Mouse (Mus musculus) lung, embryonic 15.5 days (tissue): ENCODE measurements around the gene B2m. TPM values are rescaled to one million over a fixed set of nuclear protein-coding genes. Genes with fewer than 3 reads are reported as not detected.
A peak's percentile ranks its signal among the peaks of the same experiment; 100 is the strongest.

ENCODE experiments used
- ATAC-seq: fragments of 200-750 bp; cut with Nextera tagmentation; 2 replicates; pipeline ENCODE4 v1.8.0; 2017; ENCODE audit warnings: moderate number of reproducible peaks, borderline replicate concordance; ENCODE audit not compliant: low FRiP score, low TSS enrichment; ENCODE audit errors: extremely low read depth
- H3K27ac ChIP-seq: fragments of 300-500 bp; sonication (generic); 2 replicates; pipeline ENCODE4 v1.5.1; 2015; ENCODE audit warnings: moderate library complexity, mild to moderate bottlenecking, inconsistent platforms
- H3K27me3 ChIP-seq: fragments of 300-500 bp; sonication (generic); 2 replicates; pipeline ENCODE4 v1.6.1; 2015; ENCODE audit warnings: inconsistent platforms
- H3K36me3 ChIP-seq: fragments of 300-500 bp; sonication (generic); 2 replicates; pipeline ENCODE4 v1.6.1; 2015; ENCODE audit warnings: inconsistent platforms
- H3K4me1 ChIP-seq: fragments of 300-500 bp; sonication (generic); 2 replicates; pipeline ENCODE4 v1.6.1; 2015; ENCODE audit warnings: inconsistent platforms
- H3K4me2 ChIP-seq: fragments of 300-500 bp; sonication (generic); 2 replicates; pipeline ENCODE4 v1.6.1; 2015; ENCODE audit warnings: inconsistent platforms, mild to moderate bottlenecking, moderate library complexity
- H3K4me3 ChIP-seq: fragments of 300-500 bp; sonication (generic); 2 replicates; pipeline ENCODE4 v1.5.1; 2015; ENCODE audit warnings: mild to moderate bottlenecking, inconsistent platforms
- H3K9ac ChIP-seq: fragments of 300-500 bp; sonication (generic); 2 replicates; pipeline ENCODE4 v1.6.1; 2015; ENCODE audit warnings: inconsistent platforms
- H3K9me3 ChIP-seq: fragments of 300-500 bp; sonication (generic); 2 replicates; pipeline ENCODE4 v1.6.1; 2016; ENCODE audit warnings: inconsistent platforms
- WGBS: fragments of 180-500 bp; shearing (Covaris S2); methylation state at CpG from one replicate; pipeline ENCODE4 v1.1.7; 2015; 5-methylcytosine and 5-hydroxymethylcytosine counted together
- polyA plus RNA-seq: library from polyadenylated mRNA; unstranded; fragments of >200 nt; fragmentation: Nextera tagmentation; extraction: Ambion mirVana; gene quantifications from 2 replicates; pipeline ENCODE4 v1.2.1, GENCODE M21; 2015

Gene B2m
- polyA plus RNA-seq, 1 experiment from 2014 or later, result 374 TPM

DNA sequence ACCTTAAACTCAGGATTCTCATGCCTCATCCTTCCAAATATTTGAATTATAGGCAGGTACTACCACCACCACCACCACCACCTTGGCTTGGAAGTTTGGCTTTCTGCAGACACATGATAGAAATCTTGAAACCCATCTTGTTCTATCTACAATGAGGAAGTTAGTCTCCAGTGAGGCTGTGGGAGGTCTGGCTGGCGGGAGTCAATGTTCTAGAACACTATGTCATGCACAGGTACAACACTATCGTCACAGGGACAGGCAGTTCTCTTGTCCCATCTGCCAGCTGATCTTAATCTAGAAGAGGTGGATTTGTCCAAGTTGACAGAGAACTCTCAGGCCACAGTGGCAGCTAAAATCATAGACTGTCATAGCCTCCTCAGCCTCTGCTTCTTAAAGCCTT is 14.9 kb upstream of the B2m start:
- no peak overlapping the region for H3K27ac ChIP-seq
- no peaks in the 10 kb centered on the region for H3K27me3 ChIP-seq
- H3K9me3 ChIP-seq, result no peaks in the 10 kb centered on the region
- 68% methylated on average over 2 of the region's 2 CpGs for WGBS
- no peak overlapping the region for H3K4me2 ChIP-seq
- H3K4me1 ChIP-seq, result no peaks in the 10 kb centered on the region
- no peaks in the 10 kb centered on the region for H3K36me3 ChIP-seq
- no peak overlapping the region for H3K4me3 ChIP-seq
- no peak for ATAC-seq
- H3K9ac ChIP-seq, result no peak overlapping the region

- H3K27ac ChIP-seq, result no peak overlapping the region
- no peak overlapping the region for H3K4me2 ChIP-seq
- no peaks in the 10 kb centered on the region for H3K36me3 ChIP-seq
- no peaks in the 10 kb centered on the region for H3K27me3 ChIP-seq
- WGBS, result 41% methylated on average over 5 of the region's 5 CpGs
- H3K9ac ChIP-seq, result no peak overlapping the region
- no peak for ATAC-seq
- no peaks in the 10 kb centered on the region for H3K9me3 ChIP-seq
- no peaks in the 10 kb centered on the region for H3K4me1 ChIP-seq
- H3K4me3 ChIP-seq, result no peak overlapping the region
These were observed 9.5 kb upstream of the B2m start for GRCm38 (mm10) chr2:122137839-122138465.

- Histone ChIP-seq H3K4me1 (no peaks in the 10 kb centered on the region), H3K4me3 (no peak overlapping the region), H3K36me3 (no peaks in the 10 kb centered on the region), H3K27ac (no peak overlapping the region), H3K27me3 (no peaks in the 10 kb centered on the region), H3K9ac (no peak overlapping the region), H3K4me2 (no peak overlapping the region), H3K9me3 (no peaks in the 10 kb centered on the region)
- WGBS, result 68% methylated on average over 2 of the region's 2 CpGs
- ATAC-seq, result no peak
These were observed 6.7 kb upstream of the B2m start for GRCm38 (mm10) chr2:122140815-122141214.

DNA sequence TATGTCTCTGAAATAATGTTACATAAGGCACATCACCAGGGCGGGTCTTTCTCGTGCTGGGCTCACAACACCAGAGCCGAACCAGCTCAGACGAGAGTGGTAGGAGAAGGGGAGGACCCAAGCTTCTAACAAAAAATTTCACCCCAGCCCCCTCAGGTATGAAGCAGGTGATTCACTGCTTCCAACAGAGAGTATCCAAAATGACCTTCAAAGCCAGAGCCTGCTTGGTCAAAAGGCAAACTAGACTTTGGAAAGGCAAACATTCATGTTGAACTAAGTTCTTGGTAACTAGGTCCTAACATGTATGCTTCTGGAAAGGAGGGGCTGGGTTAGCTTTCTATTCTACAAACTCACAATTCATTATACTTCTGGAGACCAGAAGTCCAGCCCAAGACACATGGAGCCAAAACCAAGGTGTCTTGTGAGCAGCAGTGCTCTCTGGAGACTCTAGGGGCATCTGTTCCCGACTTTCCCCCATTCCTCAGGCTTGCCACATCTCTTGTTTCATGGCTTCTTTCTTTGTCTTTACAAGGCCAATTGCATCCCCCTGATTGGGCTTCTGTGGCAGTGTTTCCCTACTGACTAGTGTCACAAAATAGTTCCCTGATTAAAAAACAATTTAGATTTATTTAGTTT is 6.0 kb upstream of the B2m start:
- Histone ChIP-seq H3K4me2 (no peak overlapping the region), H3K27me3 (no peaks in the 10 kb centered on the region), H3K27ac (no peak overlapping the region), H3K4me1 (no peaks in the 10 kb centered on the region), H3K9me3 (no peaks in the 10 kb centered on the region), H3K36me3 (no peaks in the 10 kb centered on the region), H3K4me3 (no peak overlapping the region), H3K9ac (no peak overlapping the region)
- WGBS, result 66% methylated on average over 5 of the region's 5 CpGs
- no peak for ATAC-seq

DNA sequence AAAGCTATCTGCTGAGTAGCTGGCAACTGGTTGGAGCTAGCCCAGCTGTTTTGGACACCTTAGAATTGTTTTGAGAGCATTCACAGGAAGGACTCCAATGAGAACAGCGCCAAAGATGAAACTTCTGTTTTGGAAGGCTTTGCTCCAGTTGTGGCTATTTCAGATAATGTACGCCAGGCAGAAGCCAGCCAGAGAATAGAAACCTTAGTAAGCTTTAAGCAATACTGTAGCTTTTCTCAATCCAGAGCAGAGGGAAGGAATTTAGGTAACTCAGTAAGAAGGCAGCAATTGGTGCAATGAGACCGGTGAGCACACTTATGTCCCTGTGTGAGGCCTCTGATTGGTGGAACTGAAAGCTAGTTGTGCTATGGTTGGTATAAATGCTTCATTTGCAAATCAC is 4.4 kb upstream of the B2m start:
- Histone ChIP-seq H3K9ac (no peak overlapping the region), H3K27me3 (no peaks in the 10 kb centered on the region), H3K36me3 (no peaks in the 10 kb centered on the region), H3K9me3 (no peaks in the 10 kb centered on the region), H3K4me3 (no peak overlapping the region), H3K4me1 (no peaks in the 10 kb centered on the region), H3K27ac (no peak overlapping the region), H3K4me2 (no peak overlapping the region)
- ATAC-seq, result no peak
- WGBS, result 83% methylated on average over 3 of the region's 3 CpGs

- H3K4me2 ChIP-seq, result no peak overlapping the region
- H3K9ac ChIP-seq, result no peak overlapping the region
- no peaks in the 10 kb centered on the region for H3K9me3 ChIP-seq
- H3K36me3 ChIP-seq, result no peaks in the 10 kb centered on the region
- WGBS, result 53% methylated on average over 4 of the region's 4 CpGs
- no peaks in the 10 kb centered on the region for H3K27me3 ChIP-seq
- H3K4me1 ChIP-seq, result peaks cover 9% of the 10 kb centered on the region; the same call in 1 of the 2 replicates
- H3K4me3 ChIP-seq, result no peak overlapping the region
- no peak for ATAC-seq
- no peak overlapping the region for H3K27ac ChIP-seq
These were observed 1.7 kb upstream of the B2m start for GRCm38 (mm10) chr2:122145756-122146155.

DNA sequence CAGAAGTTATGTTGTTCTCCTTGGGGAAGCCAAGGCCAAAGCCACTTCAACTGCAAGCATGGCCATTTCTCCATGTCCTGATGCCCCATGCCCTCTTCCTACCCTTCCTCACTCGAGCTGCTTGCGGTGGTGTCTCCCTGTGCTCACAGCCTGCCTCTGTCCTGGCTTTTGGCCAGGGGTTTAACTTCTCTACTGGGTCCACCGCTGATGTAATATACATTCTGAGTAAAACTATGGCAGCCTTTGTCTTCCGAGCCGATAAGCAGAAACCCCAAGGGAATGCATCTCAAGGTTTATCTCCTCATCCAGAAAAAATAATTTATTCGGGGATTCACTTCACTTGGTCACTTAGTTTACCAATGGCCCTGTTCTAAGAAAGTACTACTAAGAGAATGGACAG is 799 bp upstream of the B2m start:
- Histone ChIP-seq H3K4me1 (peaks cover 9% of the 10 kb centered on the region; the same call in 1 of the 2 replicates), H3K27ac (no peak overlapping the region), H3K9ac (no peak overlapping the region), H3K27me3 (no peaks in the 10 kb centered on the region), H3K9me3 (no peaks in the 10 kb centered on the region), H3K4me2 (no peak overlapping the region; the same call in 1 of the 2 replicates), H3K4me3 (no peak overlapping the region), H3K36me3 (peaks cover 2% of the 10 kb centered on the region; the same call in 1 of the 2 replicates)
- no peak for ATAC-seq
- 59% methylated on average over 6 of the region's 6 CpGs for WGBS

DNA sequence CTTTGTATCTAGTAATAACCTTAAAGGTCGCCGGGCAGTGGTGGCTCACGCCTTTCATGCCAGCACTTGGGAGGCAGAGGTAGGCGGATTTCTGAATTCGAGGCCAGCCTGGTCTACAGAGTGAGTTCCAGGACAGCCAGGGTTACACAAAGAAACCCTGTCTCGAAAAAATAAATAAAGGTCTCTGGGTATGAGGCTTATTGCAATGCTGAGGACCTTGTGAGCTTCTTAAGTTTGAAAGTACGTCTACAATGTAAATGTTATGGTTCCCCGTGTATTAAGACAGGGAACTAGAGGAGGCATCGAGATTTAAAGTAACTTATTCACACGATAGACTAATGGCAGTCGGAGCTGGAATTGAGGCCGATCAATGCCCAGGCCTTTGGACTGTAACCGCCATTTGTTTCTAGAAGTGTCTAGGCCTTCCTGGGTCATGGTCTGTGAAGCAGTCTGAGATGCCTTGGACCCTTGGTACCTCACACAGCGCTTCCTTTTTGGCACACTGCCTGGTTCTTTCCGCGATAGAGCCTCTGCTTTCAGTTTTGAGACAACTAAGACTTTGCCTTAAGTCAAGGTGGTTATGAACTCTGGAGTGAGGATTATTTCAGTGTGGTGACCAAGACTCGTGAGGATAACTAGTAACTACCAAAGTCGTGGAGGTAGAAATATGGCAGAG is 894 bp downstream of the B2m start:
- H3K9ac ChIP-seq, result peak overlapping the region; percentile 51
- H3K4me3 ChIP-seq, result peak overlapping the region; percentile 54
- H3K36me3 ChIP-seq, result peaks cover 15% of the 10 kb centered on the region; the same call in 1 of the 2 replicates
- WGBS, result 14% methylated on average over 18 of the region's 18 CpGs
- peaks cover 9% of the 10 kb centered on the region; the same call in 1 of the 2 replicates for H3K4me1 ChIP-seq
- H3K27me3 ChIP-seq, result no peaks in the 10 kb centered on the region
- no peaks in the 10 kb centered on the region for H3K9me3 ChIP-seq
- peak; percentile 59 for ATAC-seq
- peak overlapping the region; percentile 71; the same call in 1 of the 2 replicates for H3K27ac ChIP-seq
- peak overlapping the region; percentile 55 for H3K4me2 ChIP-seq

DNA sequence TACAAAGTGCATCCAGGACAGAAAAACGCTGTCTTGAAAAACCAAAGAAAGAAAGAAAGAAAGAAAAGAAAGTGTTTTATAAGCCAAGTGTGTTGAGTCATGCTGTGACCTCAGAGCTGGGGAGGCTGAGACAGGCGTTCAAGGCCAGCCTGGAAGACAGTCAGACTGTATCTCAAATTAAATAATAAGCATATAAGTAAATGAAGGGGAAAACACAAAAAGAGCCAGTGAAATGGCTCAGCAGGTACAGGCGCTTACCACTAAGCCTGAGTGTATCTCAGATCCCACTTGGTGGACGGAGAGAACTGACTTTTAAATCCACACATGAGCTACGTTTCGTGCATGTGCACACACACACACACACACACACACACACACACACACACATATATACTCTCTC is 1.8 kb downstream of the B2m start:
- no peaks in the 10 kb centered on the region for H3K9me3 ChIP-seq
- no peaks in the 10 kb centered on the region for H3K27me3 ChIP-seq
- no peak overlapping the region for H3K27ac ChIP-seq
- H3K4me3 ChIP-seq, result no peak overlapping the region
- H3K9ac ChIP-seq, result no peak overlapping the region
- WGBS, result 91% methylated on average over 6 of the region's 6 CpGs
- peak overlapping the region; percentile 55 for H3K4me2 ChIP-seq
- peaks cover 16% of the 10 kb centered on the region; the same call in 1 of the 2 replicates for H3K36me3 ChIP-seq
- H3K4me1 ChIP-seq, result peaks cover 9% of the 10 kb centered on the region; the same call in 1 of the 2 replicates
- ATAC-seq, result no peak

DNA sequence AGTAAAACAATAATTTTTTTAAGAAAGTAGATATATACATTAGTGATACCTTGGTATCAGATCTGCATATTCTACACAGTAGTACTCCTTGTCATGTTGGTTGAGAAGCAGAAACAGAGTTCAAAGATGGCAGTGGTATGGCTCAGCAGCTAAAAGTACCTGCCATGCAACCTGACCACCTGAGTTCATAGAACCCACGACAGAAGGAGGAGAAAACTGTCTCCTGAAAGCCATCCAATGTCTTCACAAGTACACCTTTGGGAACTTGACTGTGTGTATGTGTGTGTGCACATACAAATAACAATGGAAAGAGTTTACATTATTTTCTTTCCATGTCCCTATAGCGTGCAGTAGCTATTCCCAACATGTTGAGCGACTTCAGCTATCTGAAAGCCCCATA is 2.2 kb downstream of the B2m start:
- peaks cover 9% of the 10 kb centered on the region; the same call in 1 of the 2 replicates for H3K4me1 ChIP-seq
- 79% methylated on average over 3 of the region's 3 CpGs for WGBS
- H3K9ac ChIP-seq, result no peak overlapping the region
- peaks cover 16% of the 10 kb centered on the region; the same call in 1 of the 2 replicates for H3K36me3 ChIP-seq
- no peaks in the 10 kb centered on the region for H3K27me3 ChIP-seq
- H3K4me2 ChIP-seq, result no peak overlapping the region; the same call in 1 of the 2 replicates
- ATAC-seq, result no peak
- no peaks in the 10 kb centered on the region for H3K9me3 ChIP-seq
- no peak overlapping the region for H3K4me3 ChIP-seq
- no peak overlapping the region for H3K27ac ChIP-seq

DNA sequence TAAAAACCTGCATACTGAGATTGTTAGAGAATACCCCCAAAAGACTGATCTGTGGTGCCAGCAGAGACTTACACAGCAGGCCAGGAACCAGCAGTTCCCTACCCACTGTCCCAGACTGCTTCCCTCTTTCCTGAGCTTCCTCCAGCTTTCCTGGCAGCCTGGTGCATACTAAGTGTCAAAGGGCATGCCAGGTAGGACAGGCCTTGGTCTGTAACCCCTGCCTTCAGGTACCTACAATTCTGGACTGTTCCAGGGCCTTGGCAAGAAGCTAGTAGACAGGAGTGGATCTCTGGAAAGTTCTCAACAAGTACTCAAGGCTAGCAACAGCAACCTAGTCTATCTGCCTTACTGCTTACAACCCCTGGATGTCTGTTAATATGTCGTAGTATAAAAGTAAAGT is 3.7 kb downstream of the B2m start:
- WGBS, result 98% methylated on average over 1 of the region's 1 CpGs
- Histone ChIP-seq H3K27me3 (no peaks in the 10 kb centered on the region), H3K36me3 (peaks cover 21% of the 10 kb centered on the region; the same call in 1 of the 2 replicates), H3K4me2 (no peak overlapping the region), H3K9ac (no peak overlapping the region), H3K4me3 (no peak overlapping the region), H3K27ac (no peak overlapping the region), H3K4me1 (peaks cover 9% of the 10 kb centered on the region; the same call in 1 of the 2 replicates), H3K9me3 (no peaks in the 10 kb centered on the region)
- ATAC-seq, result no peak

GRCm38 (mm10) chr2:122152850-122153249 is 5.4 kb downstream of the B2m start:
- no peaks in the 10 kb centered on the region for H3K9me3 ChIP-seq
- WGBS, result 85% methylated on average over 3 of the region's 3 CpGs
- no peaks in the 10 kb centered on the region for H3K27me3 ChIP-seq
- peaks cover 9% of the 10 kb centered on the region; the same call in 1 of the 2 replicates for H3K4me1 ChIP-seq
- ATAC-seq, result no peak
- H3K4me2 ChIP-seq, result no peak overlapping the region
- H3K36me3 ChIP-seq, result peaks cover 21% of the 10 kb centered on the region; the same call in 1 of the 2 replicates
- H3K27ac ChIP-seq, result no peak overlapping the region
- H3K9ac ChIP-seq, result no peak overlapping the region
- no peak overlapping the region for H3K4me3 ChIP-seq
